Mouse (Mus musculus): Measurements from ENCODE around the gene Smyd1. TPM values are rescaled to one million over a fixed set of nuclear protein-coding genes. Genes with fewer than 3 reads are reported as not detected.
A peak's percentile ranks its signal among the peaks of the same experiment; 100 is the strongest.

Smyd1 gene
- total and polyA plus RNA-seq, 3 experiments = 0.08 to 0.37 (median 0.08) TPM

- no peak for TF ChIP-seq MAFK (IDR thresholded peaks at IDR 0.05; ENCODE audit: insufficient replicate concordance, low read length)
- TF ChIP-seq ELF1 (IDR thresholded peaks at IDR 0.05; ENCODE audit: low read depth, low read length) = no peak
- TF ChIP-seq ZNF384 (IDR thresholded peaks at IDR 0.05; ENCODE audit: low read depth, low read length) = no peak
- no peak for TF ChIP-seq MXI1 (IDR thresholded peaks at IDR 0.05; ENCODE audit: low read depth, low read length)
- TF ChIP-seq IRF4 (IDR thresholded peaks at IDR 0.05; ENCODE audit: low read depth, low read length) = no peak
- no peak for TF ChIP-seq POLR2AphosphoS2 (IDR thresholded peaks at IDR 0.05; ENCODE audit: low read depth, low read length)
- TF ChIP-seq NELFE (IDR thresholded peaks at IDR 0.05; ENCODE audit: low read depth, low read length) = no peak
- TF ChIP-seq MEF2A (IDR thresholded peaks at IDR 0.05; ENCODE audit: borderline replicate concordance, low read depth, low read length) = no peak
- no peak for TF ChIP-seq MAX (IDR thresholded peaks at IDR 0.05; ENCODE audit: low read length)
- TF ChIP-seq RCOR1 (conservative IDR thresholded peaks at IDR 0.05; ENCODE audit: low read depth, low read length) = no peak
- TF ChIP-seq PAX5 (IDR thresholded peaks at IDR 0.05; ENCODE audit: low read length) = no peak
- TF ChIP-seq JUND (conservative IDR thresholded peaks at IDR 0.05; ENCODE audit: low read depth, low read length) = no peak
- TF ChIP-seq ZKSCAN1 (IDR thresholded peaks at IDR 0.05; ENCODE audit: borderline replicate concordance, low read depth, low read length) = no peak
- TF ChIP-seq ETS1 (conservative IDR thresholded peaks at IDR 0.05; ENCODE audit: low read depth, low read length) = no peak
- TF ChIP-seq E2F4 (IDR thresholded peaks at IDR 0.05; ENCODE audit: insufficient replicate concordance, low read depth, low read length) = no peak
- in situ Hi-C loops (cut with MboI; ENCODE audit: low pct_ligation_motif_present, low pct_unique_long_range_greater_than_20kb, low sequenced_read_pairs) = no loop called here
- dilution Hi-C loops (cut with MboI; ENCODE audit: extremely low pct_ligation_motif_present, extremely low pct_unique_long_range_greater_than_20kb, low sequenced_read_pairs) = no loop called here
These were observed 67.6 kb downstream of the Smyd1 start for GRCm38 (mm10) chr6:71254456-71254855.

GRCm38 (mm10) chr6:71250951-71251350 is 71.1 kb downstream of the Smyd1 start:
- dilution Hi-C loops (cut with MboI; ENCODE audit: extremely low pct_ligation_motif_present, extremely low pct_unique_long_range_greater_than_20kb, low sequenced_read_pairs) = no loop called here
- Histone ChIP-seq H3K4me2 (ENCODE audit: insufficient read depth, low read depth, poor library complexity, severe bottlenecking) (no peak overlapping the region), H3K9ac (ENCODE audit: insufficient read depth, low read depth) (no peak overlapping the region), H3K4me1 (ENCODE audit: control insufficient read depth in 1 of 2, insufficient read depth in 2 of 2) (peaks cover 5 to 12% of the 10 kb centered on the region in 2 experiments; a peak in 3 of 4 replicates), H3K79me2 (replicated peaks; ENCODE audit: control insufficient read depth, extremely low read depth, insufficient read depth, poor library complexity, severe bottlenecking) (no peaks in the 10 kb centered on the region), H3K4me3 (replicated peaks in 1 of 3; ENCODE audit: low read depth in 2 of 3, low read length in 2 of 3, poor library complexity in 1 of 3) (no peak overlapping the region), H3K9me3 (replicated peaks; ENCODE audit: low read length) (no peaks in the 10 kb centered on the region), H3K27me3 (replicated peaks) (no peaks in the 10 kb centered on the region), H3K27ac (ENCODE audit: insufficient read depth, low read depth) (no peak overlapping the region), H3K36me3 (replicated peaks in 1 of 2; ENCODE audit: control insufficient read depth in 1 of 2, insufficient read depth in 1 of 2, low read length in 1 of 2) (no peaks in the 10 kb centered on the region)
- no peak for DNase-seq (ENCODE audit: extremely low read depth)
- TF ChIP-seq ETS1 (conservative IDR thresholded peaks at IDR 0.05; ENCODE audit: low read depth, low read length) = peak; percentile 69
- TF ChIP-seq MEF2A (IDR thresholded peaks at IDR 0.05; ENCODE audit: borderline replicate concordance, low read depth, low read length) = peak; percentile 38; the same call in 1 of the 2 replicates
- peak; percentile 34; the same call in 1 of the 2 replicates for TF ChIP-seq EP300 (IDR thresholded peaks at IDR 0.05; ENCODE audit: low read length)
- TF ChIP-seq MXI1 (IDR thresholded peaks at IDR 0.05; ENCODE audit: low read depth, low read length) = no peak
- TF ChIP-seq JUN (IDR thresholded peaks at IDR 0.05; ENCODE audit: insufficient read depth, low read depth, low read length) = 0 out of 2 replicates have a peak, but pooled peaks have one; percentile 22
- no peak for TF ChIP-seq CHD1 (IDR thresholded peaks at IDR 0.05; ENCODE audit: low read depth, low read length)
- TF ChIP-seq POLR2AphosphoS2 (IDR thresholded peaks at IDR 0.05; ENCODE audit: low read depth, low read length) = no peak
- in situ Hi-C loops (cut with MboI; ENCODE audit: low pct_ligation_motif_present, low pct_unique_long_range_greater_than_20kb, low sequenced_read_pairs) = no loop called here

More at GRCm38 (mm10) chr6:71254456-71254855, 67.6 kb downstream of the Smyd1 start:
- H3K9ac ChIP-seq (ENCODE audit: insufficient read depth, low read depth) = no peak overlapping the region
- DNase-seq (ENCODE audit: extremely low read depth) = no peak
- H3K4me1 ChIP-seq (ENCODE audit: control insufficient read depth in 1 of 2, insufficient read depth in 2 of 2) = peaks cover 7 to 16% of the 10 kb centered on the region in 2 experiments
- no peaks in the 10 kb centered on the region for H3K79me2 ChIP-seq (replicated peaks; ENCODE audit: control insufficient read depth, extremely low read depth, insufficient read depth, poor library complexity, severe bottlenecking)
- H3K9me3 ChIP-seq (replicated peaks; ENCODE audit: low read length) = no peaks in the 10 kb centered on the region
- H3K27me3 ChIP-seq (replicated peaks) = no peaks in the 10 kb centered on the region
- H3K4me2 ChIP-seq (ENCODE audit: insufficient read depth, low read depth, poor library complexity, severe bottlenecking) = no peak overlapping the region
- no peak overlapping the region for H3K27ac ChIP-seq (ENCODE audit: insufficient read depth, low read depth)
- no peak overlapping the region for H3K4me3 ChIP-seq (replicated peaks in 1 of 3; ENCODE audit: low read depth in 2 of 3, low read length in 2 of 3, poor library complexity in 1 of 3)
- H3K36me3 ChIP-seq (replicated peaks in 1 of 2; ENCODE audit: control insufficient read depth in 1 of 2, insufficient read depth in 1 of 2, low read length in 1 of 2) = no peaks in the 10 kb centered on the region
